Mouse (Mus musculus) ES-E14 (cell line): ENCODE data around the gene Ptpn5.
A peak's percentile ranks its signal among the peaks of the same experiment; 100 is the strongest.

ENCODE experiments used
- CHD2 ChIP-seq: IDR thresholded peaks from 2 replicates; pipeline ENCODE4 v1.6.1; 2014; ENCODE audit warnings: mild to moderate bottlenecking, low read depth, low read length, inconsistent platforms
- HCFC1 ChIP-seq: IDR thresholded peaks from 2 replicates; pipeline ENCODE4 v1.6.1; 2012; ENCODE audit warnings: low read length, inconsistent platforms, borderline replicate concordance; ENCODE audit not compliant: insufficient read depth
- MAFK ChIP-seq: IDR thresholded peaks from 2 replicates; pipeline ENCODE4 v1.6.1; 2014; ENCODE audit warnings: mild to moderate bottlenecking, low read depth, low read length, inconsistent platforms; ENCODE audit not compliant: insufficient read depth
- ZC3H11A ChIP-seq: IDR thresholded peaks from 2 replicates; pipeline ENCODE4 v1.6.1; 2012; ENCODE audit warnings: low read depth, mild to moderate bottlenecking, inconsistent platforms, low read length, borderline replicate concordance
- ZNF384 ChIP-seq: IDR thresholded peaks from 2 replicates; pipeline ENCODE4 v1.6.1; 2012; ENCODE audit warnings: low read depth, low read length, inconsistent platforms

DNA sequence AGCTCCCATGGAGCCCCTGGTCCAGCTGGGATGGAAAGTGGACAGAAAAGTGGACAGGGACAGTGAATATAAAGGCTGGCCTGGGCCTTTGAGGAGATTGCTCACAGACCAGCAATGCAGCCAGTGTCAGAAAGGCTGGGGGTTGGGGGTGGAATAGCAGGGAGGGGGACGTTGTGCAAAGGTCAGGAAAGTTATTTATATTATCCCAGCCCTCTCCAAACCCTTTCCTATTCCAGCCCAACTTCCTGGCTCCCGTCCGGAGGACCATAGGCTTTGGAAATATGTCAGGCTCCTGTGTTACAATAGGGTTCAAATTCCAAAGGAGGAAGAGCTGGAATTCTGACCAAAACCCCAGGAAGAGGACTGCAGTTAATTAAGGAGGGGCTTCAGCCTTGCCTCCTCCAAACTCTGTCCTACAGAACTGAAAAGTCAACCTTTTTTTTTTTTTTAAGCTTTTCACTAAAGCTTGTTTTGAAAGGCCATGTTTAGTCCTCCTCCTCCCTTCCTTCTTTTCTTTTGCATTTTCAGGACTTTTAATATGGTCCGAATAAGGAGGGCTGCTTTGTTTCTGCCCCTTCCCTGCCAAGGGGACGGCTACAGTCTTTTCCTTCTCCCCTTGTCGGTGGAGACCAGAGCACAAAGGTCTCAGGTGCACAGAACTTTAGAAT lies 90.5 kb downstream of the Ptpn5 start:
- TF ChIP-seq ZNF384 (peak; percentile 62; the same call in 1 of the 2 replicates), MAFK (no peak), ZC3H11A (no peak), HCFC1 (no peak), CHD2 (no peak)
